Mouse (Mus musculus): ENCODE measurements around the gene March6.

Gene March6

GRCm38 (mm10) chr15:31417796-31418685 is 112.8 kb downstream of the March6 start:
- in situ Hi-C loops (cut with MboI, MseI), result loop anchor here (10.0 kb wide), 1 partner anchor 93 kb away; no protein-coding TSS in a partner anchor

- in situ Hi-C loops (cut with MboI, MseI), result loop anchor here (10.0 kb wide), 1 partner anchor 93 kb away; no protein-coding TSS in a partner anchor
Measured at GRCm38 (mm10) chr15:31417409-31417795, 113.5 kb downstream of the March6 start.

- in situ Hi-C loops (cut with MboI, MseI), result loop anchor here (10.0 kb wide), 1 partner anchor 90 kb away; no protein-coding TSS in a partner anchor
Measured at GRCm38 (mm10) chr15:31415181-31415580, 115.7 kb downstream of the March6 start.

GRCm38 (mm10) chr15:31414179-31414898 is 116.5 kb downstream of the March6 start:
- in situ Hi-C loops (cut with MboI, MseI), result loop anchor here (10.0 kb wide), 1 partner anchor 90 kb away; no protein-coding TSS in a partner anchor

- in situ Hi-C loops (cut with MboI, MseI), result loop anchor here (10.0 kb wide), 1 partner anchor 89 kb away; no protein-coding TSS in a partner anchor
Measured at GRCm38 (mm10) chr15:31413662-31414061, 117.2 kb downstream of the March6 start.

- in situ Hi-C loops (cut with MboI, MseI), result loop anchor here (10.0 kb wide), 1 partner anchor 88 kb away; no protein-coding TSS in a partner anchor
Measured at GRCm38 (mm10) chr15:31412933-31413332, 117.9 kb downstream of the March6 start.

GRCm38 (mm10) chr15:31412436-31412835 is 118.4 kb downstream of the March6 start:
- in situ Hi-C loops (cut with MboI, MseI), result loop anchor here (10.0 kb wide), 1 partner anchor 88 kb away; no protein-coding TSS in a partner anchor

GRCm38 (mm10) chr15:31407490-31407889 is 123.4 kb downstream of the March6 start:
- in situ Hi-C loops (cut with MboI, MseI), result no loop called here

- in situ Hi-C loops (cut with MboI, MseI), result no loop called here
Measured at GRCm38 (mm10) chr15:31406881-31407280, 124.0 kb downstream of the March6 start.

All from T-helper 2 cell (primary cell).